Mouse (Mus musculus): ENCODE results near the gene Mgl2. TPM values are rescaled to one million over a fixed set of nuclear protein-coding genes. Genes with fewer than 3 reads are reported as not detected.
"Not testable (repeated sequence)": the region's sequence is repeated elsewhere in the genome, so short reads cannot be mapped to it uniquely, and the experiment has no call there.

The Mgl2 gene
- polyA plus RNA-seq, 1 experiment from 2014 or later, result not detected

DNA sequence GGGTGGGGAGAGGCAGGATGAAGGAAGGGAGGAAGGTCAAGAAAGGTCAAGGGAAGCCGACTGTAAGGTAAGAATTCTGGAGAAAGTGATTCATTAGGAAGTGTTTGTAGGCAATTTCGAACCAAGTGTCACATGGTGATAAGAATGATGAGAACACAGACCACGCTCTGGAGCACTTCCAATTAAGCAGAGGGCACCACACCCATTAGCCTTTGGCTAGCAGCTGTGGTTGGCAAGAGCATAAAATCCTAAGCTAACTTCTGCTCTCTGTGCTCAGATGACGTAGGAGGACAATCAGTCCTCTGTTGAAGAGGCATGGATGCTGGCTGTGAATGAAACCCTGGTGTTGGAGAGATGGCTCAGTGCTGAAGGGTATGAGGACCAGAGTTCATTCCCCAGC, 15.6 kb upstream of the Mgl2 start:
- Histone ChIP-seq H3K9me3 (replicated peaks) (peaks cover 7% of the 10 kb centered on the region), H3K4me2 (no peak overlapping the region), H3K36me3 (no peaks in the 10 kb centered on the region), H3K27me3 (replicated peaks) (no peaks in the 10 kb centered on the region; the same call in 1 of the 2 replicates), H3K27ac (ENCODE audit: poor library complexity, severe bottlenecking) (no peak overlapping the region), H3K4me3 (no peak overlapping the region), H3K9ac (no peak overlapping the region), H3K4me1 (replicated peaks) (0 out of 2 replicates have a peak, but pooled peaks cover 5% of the 10 kb centered on the region)
- WGBS, result 45% methylated on average over 4 of the region's 4 CpGs
- ATAC-seq (ENCODE audit: insufficient number of reproducible peaks, low FRiP score), result no peak

DNA sequence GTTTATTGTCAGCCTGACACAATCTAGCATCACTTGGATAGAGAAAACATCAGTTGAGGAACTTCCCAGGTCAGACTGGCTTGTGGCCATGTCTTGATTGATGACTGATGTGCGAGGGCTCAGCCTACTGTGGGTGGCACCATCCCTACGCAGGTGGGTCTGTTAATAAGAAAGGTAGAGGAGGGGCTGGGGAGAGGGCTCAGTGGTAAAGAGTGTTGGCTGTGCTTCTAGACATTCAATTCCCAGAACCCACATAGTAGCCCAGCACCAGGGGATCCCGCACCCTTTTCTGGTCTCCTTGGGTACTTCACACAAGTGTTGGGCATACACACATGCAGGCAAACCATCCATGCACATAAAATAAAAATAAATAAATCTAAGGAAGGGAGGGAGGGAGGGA, 14.2 kb upstream of the Mgl2 start:
- 0 out of 2 replicates have a peak, but pooled peaks cover 5% of the 10 kb centered on the region for H3K4me1 ChIP-seq (replicated peaks)
- no peak overlapping the region for H3K4me3 ChIP-seq
- H3K9ac ChIP-seq, result no peak overlapping the region
- no peak overlapping the region for H3K4me2 ChIP-seq
- ATAC-seq (ENCODE audit: insufficient number of reproducible peaks, low FRiP score), result no peak
- H3K36me3 ChIP-seq, result no peaks in the 10 kb centered on the region
- peaks cover 10% of the 10 kb centered on the region for H3K9me3 ChIP-seq (replicated peaks)
- H3K27me3 ChIP-seq (replicated peaks), result no peaks in the 10 kb centered on the region; the same call in 1 of the 2 replicates
- H3K27ac ChIP-seq (ENCODE audit: poor library complexity, severe bottlenecking), result no peak overlapping the region
- 94% methylated on average over 3 of the region's 3 CpGs for WGBS

DNA sequence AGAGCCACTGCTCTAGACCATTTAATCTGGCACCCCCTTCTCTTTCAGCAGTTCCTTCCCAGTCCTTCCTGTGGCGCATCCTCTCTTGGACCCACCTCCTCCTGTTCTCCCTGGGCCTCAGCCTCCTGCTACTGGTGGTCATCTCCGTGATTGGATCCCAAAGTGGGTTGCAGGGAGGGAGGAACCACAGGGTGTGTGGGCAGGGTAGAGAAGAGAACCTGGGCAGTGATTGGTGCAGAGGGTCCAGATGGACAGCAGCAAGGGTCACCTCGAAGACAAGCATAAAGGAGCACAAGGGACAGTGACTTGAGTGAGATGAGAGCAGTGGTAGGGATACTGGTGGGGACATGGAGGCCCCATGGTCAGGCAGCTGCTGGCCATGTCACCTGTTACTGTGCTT, 4.9 kb downstream of the Mgl2 start:
- not testable (repeated sequence) for H3K4me2 ChIP-seq; ATAC-seq (ENCODE audit: insufficient number of reproducible peaks, low FRiP score); H3K9ac ChIP-seq; H3K27ac ChIP-seq (ENCODE audit: poor library complexity, severe bottlenecking); H3K9me3 ChIP-seq (replicated peaks); H3K4me1 ChIP-seq (replicated peaks); H3K4me3 ChIP-seq; H3K27me3 ChIP-seq (replicated peaks); H3K36me3 ChIP-seq
- WGBS, result 63% methylated on average over 3 of the region's 3 CpGs

GRCm38 (mm10) chr11:70135925-70136324, 5.8 kb downstream of the Mgl2 start:
- ATAC-seq (ENCODE audit: insufficient number of reproducible peaks, low FRiP score); H3K9ac ChIP-seq: not testable (repeated sequence)

DNA sequence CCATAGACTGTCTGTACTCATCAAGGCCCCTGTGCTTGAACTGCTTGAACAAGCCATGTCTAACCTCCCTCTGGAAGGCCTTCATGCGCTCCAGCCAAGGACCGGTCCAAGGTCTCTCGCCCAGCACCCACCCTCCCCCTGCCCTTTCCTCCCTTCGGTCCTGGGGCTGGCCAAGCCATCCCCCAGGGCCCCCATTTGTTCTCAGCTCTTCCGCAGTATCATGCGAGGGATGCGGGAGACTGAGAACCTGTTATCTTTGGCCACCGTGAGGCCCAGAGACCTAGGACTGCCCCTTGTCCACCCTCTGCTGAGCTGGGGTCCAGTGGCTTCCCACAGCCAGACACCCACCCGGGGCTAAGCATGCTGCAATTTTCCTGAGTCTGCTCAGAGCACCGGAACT, 9.0 kb downstream of the Mgl2 start:
- Histone ChIP-seq H3K27me3 (replicated peaks) (no peaks in the 10 kb centered on the region; the same call in 1 of the 2 replicates), H3K4me2 (no peak overlapping the region), H3K4me3 (no peak overlapping the region), H3K9me3 (replicated peaks) (no peaks in the 10 kb centered on the region), H3K27ac (ENCODE audit: poor library complexity, severe bottlenecking) (no peak overlapping the region), H3K4me1 (replicated peaks) (no peaks in the 10 kb centered on the region), H3K36me3 (no peaks in the 10 kb centered on the region), H3K9ac (no peak overlapping the region)
- no peak for ATAC-seq (ENCODE audit: insufficient number of reproducible peaks, low FRiP score)
- 57% methylated on average over 10 of the region's 10 CpGs for WGBS

More at GRCm38 (mm10) chr11:70135925-70136324, 5.8 kb downstream of the Mgl2 start:
- not testable (repeated sequence) for H3K4me2 ChIP-seq; H3K4me3 ChIP-seq; H3K9me3 ChIP-seq (replicated peaks); H3K27ac ChIP-seq (ENCODE audit: poor library complexity, severe bottlenecking); H3K27me3 ChIP-seq (replicated peaks); H3K36me3 ChIP-seq; H3K4me1 ChIP-seq (replicated peaks)
- WGBS, result 87% methylated on average over 8 of the region's 8 CpGs

DNA sequence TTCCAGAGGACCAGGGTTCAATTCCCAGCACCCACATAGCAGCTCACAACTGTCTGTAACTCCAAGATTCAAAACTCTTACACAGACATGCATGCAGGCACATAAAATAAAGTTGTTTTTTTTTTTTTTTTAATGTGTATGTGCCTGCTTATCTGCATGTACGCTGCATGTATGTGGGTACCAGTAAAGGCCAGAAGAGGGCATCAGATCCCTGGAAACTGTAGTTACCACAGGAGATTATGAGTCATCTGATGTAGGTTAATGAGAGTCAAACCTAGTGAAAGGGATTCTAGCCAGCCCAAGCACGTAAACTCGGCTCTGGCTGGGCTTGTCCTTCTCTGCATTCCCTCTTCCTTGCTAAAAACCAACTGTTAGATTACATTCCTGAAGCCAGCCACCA, 20.9 kb downstream of the Mgl2 start:
- WGBS, result 48% methylated on average over 3 of the region's 3 CpGs
- H3K27ac ChIP-seq (ENCODE audit: poor library complexity, severe bottlenecking), result no peak overlapping the region
- H3K36me3 ChIP-seq, result no peaks in the 10 kb centered on the region
- no peak overlapping the region for H3K9ac ChIP-seq
- no peaks in the 10 kb centered on the region for H3K9me3 ChIP-seq (replicated peaks)
- ATAC-seq (ENCODE audit: insufficient number of reproducible peaks, low FRiP score), result no peak
- H3K4me3 ChIP-seq, result no peak overlapping the region
- H3K4me2 ChIP-seq, result no peak overlapping the region
- H3K27me3 ChIP-seq (replicated peaks), result no peaks in the 10 kb centered on the region
- H3K4me1 ChIP-seq (replicated peaks), result no peaks in the 10 kb centered on the region

- H3K9ac ChIP-seq; H3K4me3 ChIP-seq; H3K4me1 ChIP-seq (replicated peaks); ATAC-seq (ENCODE audit: insufficient number of reproducible peaks, low FRiP score); H3K9me3 ChIP-seq (replicated peaks); H3K27me3 ChIP-seq (replicated peaks); H3K4me2 ChIP-seq; H3K36me3 ChIP-seq; H3K27ac ChIP-seq (ENCODE audit: poor library complexity, severe bottlenecking): not testable (repeated sequence)
- WGBS, result no CpG with 5 or more reads among the region's 5 CpGs
Measured at GRCm38 (mm10) chr11:70155897-70156296, 25.8 kb downstream of the Mgl2 start, which contains the start of gene Clec10a. Gene Clec10a, plus strand, starts transcription at chr11:70156197.

DNA sequence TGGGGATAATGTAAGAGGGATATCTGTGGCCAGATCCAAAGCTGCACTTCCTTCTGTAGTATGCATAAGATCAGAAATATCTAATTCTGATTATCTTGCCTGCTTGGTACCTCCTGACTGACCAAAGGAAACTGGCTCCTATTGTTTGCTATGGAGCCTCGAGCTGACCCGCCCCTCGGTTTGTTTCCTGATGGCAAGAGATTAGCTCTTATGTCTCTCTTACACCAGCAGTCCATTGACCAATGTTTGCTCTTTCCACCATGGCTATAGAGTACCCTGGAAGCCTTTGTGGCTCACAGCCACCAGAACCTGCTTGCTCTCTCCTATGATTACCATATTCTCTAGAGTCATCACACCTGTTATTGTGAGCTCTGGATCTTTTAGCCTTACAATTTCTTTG, 32.2 kb downstream of the Mgl2 start:
- H3K9ac ChIP-seq, result no peak overlapping the region
- 52% methylated on average over 3 of the region's 3 CpGs for WGBS
- no peaks in the 10 kb centered on the region for H3K9me3 ChIP-seq (replicated peaks)
- H3K27me3 ChIP-seq (replicated peaks), result 0 out of 2 replicates have a peak, but pooled peaks cover 15% of the 10 kb centered on the region
- H3K4me1 ChIP-seq (replicated peaks), result no peaks in the 10 kb centered on the region
- no peak for ATAC-seq (ENCODE audit: insufficient number of reproducible peaks, low FRiP score)
- no peak overlapping the region for H3K4me2 ChIP-seq
- H3K36me3 ChIP-seq, result no peaks in the 10 kb centered on the region
- H3K27ac ChIP-seq (ENCODE audit: poor library complexity, severe bottlenecking), result no peak overlapping the region
- no peak overlapping the region for H3K4me3 ChIP-seq

- WGBS, result 70% methylated on average over 16 of the region's 16 CpGs
- H3K4me1 ChIP-seq (replicated peaks), result no peaks in the 10 kb centered on the region
- no peak overlapping the region for H3K4me2 ChIP-seq
- H3K27me3 ChIP-seq (replicated peaks), result 0 out of 2 replicates have a peak, but pooled peaks cover 20% of the 10 kb centered on the region
- H3K9me3 ChIP-seq (replicated peaks), result no peaks in the 10 kb centered on the region
- no peak overlapping the region for H3K9ac ChIP-seq
- no peak overlapping the region for H3K27ac ChIP-seq (ENCODE audit: poor library complexity, severe bottlenecking)
- H3K36me3 ChIP-seq, result no peaks in the 10 kb centered on the region
- H3K4me3 ChIP-seq, result no peak overlapping the region
- ATAC-seq (ENCODE audit: insufficient number of reproducible peaks, low FRiP score), result no peak
Measured at GRCm38 (mm10) chr11:70165972-70166921, 36.1 kb downstream of the Mgl2 start.

GRCm38 (mm10) chr11:70168136-70168535, 38.0 kb downstream of the Mgl2 start:
- 0 out of 2 replicates have a peak, but pooled peaks cover 18% of the 10 kb centered on the region for H3K27me3 ChIP-seq (replicated peaks)
- no peak overlapping the region for H3K4me3 ChIP-seq
- no peak overlapping the region for H3K4me2 ChIP-seq
- no peak overlapping the region for H3K27ac ChIP-seq (ENCODE audit: poor library complexity, severe bottlenecking)
- no peaks in the 10 kb centered on the region for H3K9me3 ChIP-seq (replicated peaks)
- no peaks in the 10 kb centered on the region for H3K4me1 ChIP-seq (replicated peaks)
- no peak overlapping the region for H3K9ac ChIP-seq
- no peaks in the 10 kb centered on the region for H3K36me3 ChIP-seq
- WGBS, result 47% methylated on average over 7 of the region's 7 CpGs
- ATAC-seq (ENCODE audit: insufficient number of reproducible peaks, low FRiP score), result no peak

- H3K36me3 ChIP-seq; H3K9me3 ChIP-seq (replicated peaks); H3K4me3 ChIP-seq; ATAC-seq (ENCODE audit: insufficient number of reproducible peaks, low FRiP score); H3K9ac ChIP-seq; H3K27ac ChIP-seq (ENCODE audit: poor library complexity, severe bottlenecking); H3K4me1 ChIP-seq (replicated peaks); H3K4me2 ChIP-seq: not testable (repeated sequence)
- 85% methylated on average over 7 of the region's 7 CpGs for WGBS
- H3K27me3 ChIP-seq (replicated peaks), result 0 out of 2 replicates have a peak, but pooled peaks cover 12% of the 10 kb centered on the region
Measured at GRCm38 (mm10) chr11:70169471-70169870, 39.3 kb downstream of the Mgl2 start.
